Mouse (Mus musculus): ENCODE data around the gene Nfkb2. TPM values are rescaled to one million over a fixed set of nuclear protein-coding genes. Genes with fewer than 3 reads are reported as not detected.

The Nfkb2 gene
- total and polyA plus RNA-seq, 3 experiments: 27.2 to 43.0 TPM; not detected in 1

DNA sequence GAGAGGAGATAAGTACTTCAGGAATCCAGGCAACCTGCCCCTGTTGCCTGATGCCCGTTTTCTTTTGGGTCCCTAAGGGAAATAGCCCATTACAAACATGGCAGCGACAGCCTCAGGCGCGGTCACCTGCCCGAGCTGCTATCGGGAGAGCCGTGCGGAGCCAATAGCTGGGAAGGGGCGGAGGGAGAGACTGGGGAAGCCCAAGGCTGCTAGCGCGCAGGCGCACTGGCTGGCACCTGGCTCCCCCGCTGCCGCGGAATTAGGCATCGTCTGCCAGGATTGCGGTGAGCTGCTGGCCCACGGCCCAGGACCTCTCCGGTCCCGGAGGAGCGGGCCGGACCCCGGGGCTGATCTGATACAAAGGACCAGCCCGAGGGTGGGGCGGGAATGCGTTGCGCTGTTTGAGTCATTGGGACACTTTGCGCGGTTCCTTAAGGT lies 52.6 kb downstream of the Nfkb2 start:
- Histone ChIP-seq H3K27ac (ENCODE audit: control insufficient read depth, low read depth, low read length) (peak overlapping the region; percentile 25), H3K27me3 (ENCODE audit: control insufficient read depth in 1 of 2, insufficient read depth in 2 of 2, low read length in 2 of 2) (no peaks in the 10 kb centered on the region), H3K9me3 (replicated peaks; ENCODE audit: insufficient read depth, low read length) (no peaks in the 10 kb centered on the region), H3K4me1 (ENCODE audit: control insufficient read depth in 1 of 2, insufficient read depth in 2 of 2, low read length in 2 of 2) (peaks cover 10 to 23% of the 10 kb centered on the region in 2 experiments), H3K79me2 (ENCODE audit: control insufficient read depth, insufficient read depth, low read length, poor library complexity) (no peaks in the 10 kb centered on the region), H3K9ac (ENCODE audit: control insufficient read depth, low read depth, low read length, poor library complexity, severe bottlenecking) (peak overlapping the region; percentile 65), H3K4me3 (ENCODE audit: control insufficient read depth in 1 of 2, insufficient read depth in 1 of 2, low read depth in 2 of 2, low read length in 2 of 2) (peak overlapping the region; percentile 45 to 78), H3K36me3 (ENCODE audit: control insufficient read depth in 1 of 2, insufficient read depth in 2 of 2, low read length in 2 of 2) (peaks cover 0 to 18% of the 10 kb centered on the region in 2 experiments; a peak in 2 of 4 replicates)
- DNase-seq (ENCODE audit: low read depth, low spot score): peak; percentile 97
- peak in 1 of 2 experiments; percentile 70; a peak in 2 of 4 replicates for TF ChIP-seq POLR2A (IDR thresholded peaks at IDR 0.05; ENCODE audit: control insufficient read depth in 1 of 2, insufficient read depth in 1 of 2, low read depth in 1 of 2, low read length in 2 of 2, poor library complexity in 1 of 2)
- TF ChIP-seq USF2 (IDR thresholded peaks at IDR 0.05; ENCODE audit: borderline replicate concordance in 1 of 2, insufficient read depth in 1 of 2, low read depth in 1 of 2, low read length in 2 of 2): peak in 1 of 2 experiments; percentile 75; a peak in 3 of 4 replicates
- TF ChIP-seq CHD1 (IDR thresholded peaks at IDR 0.05; ENCODE audit: low read depth, low read length): no peak
- TF ChIP-seq BHLHE40 (IDR thresholded peaks at IDR 0.05; ENCODE audit: borderline replicate concordance, low read depth, low read length): peak; percentile 80
- TF ChIP-seq TCF12 (IDR thresholded peaks at IDR 0.05; ENCODE audit: low read depth, low read length): peak; percentile 50; the same call in 1 of the 2 replicates
- TF ChIP-seq ELF1 (IDR thresholded peaks at IDR 0.05; ENCODE audit: low read depth, low read length): peak; percentile 72; the same call in 1 of the 2 replicates
- no peak; the same call in none of the 2 replicates for TF ChIP-seq RCOR1 (IDR thresholded peaks at IDR 0.05; ENCODE audit: low read depth, low read length)
- TF ChIP-seq NRF1 (IDR thresholded peaks at IDR 0.05; ENCODE audit: insufficient read depth, low read depth, low read length, poor library complexity, severe bottlenecking): peak; percentile 95
- TF ChIP-seq ETS1 (IDR thresholded peaks at IDR 0.05; ENCODE audit: low read depth, low read length): peak; percentile 47
- TF ChIP-seq POLR2AphosphoS2 (IDR thresholded peaks at IDR 0.05; ENCODE audit: low read length): peak; percentile 57
- 0 out of 2 replicates have a peak, but pooled peaks have one; percentile 17 for TF ChIP-seq MYC (IDR thresholded peaks at IDR 0.05; ENCODE audit: low read depth, low read length)
- peak; percentile 43; the same call in 1 of the 2 replicates for TF ChIP-seq MAZ (IDR thresholded peaks at IDR 0.05; ENCODE audit: low read depth, low read length)
- TF ChIP-seq KAT2A (conservative IDR thresholded peaks at IDR 0.05; ENCODE audit: low read depth, low read length): no peak; the same call in 1 of the 2 replicates
- TF ChIP-seq TBP (IDR thresholded peaks at IDR 0.05; ENCODE audit: low read depth, low read length): 0 out of 2 replicates have a peak, but pooled peaks have one; percentile 31
- TF ChIP-seq CHD2 (IDR thresholded peaks at IDR 0.05; ENCODE audit: low read length): peak; percentile 88
- peak; percentile 69 for TF ChIP-seq NELFE (IDR thresholded peaks at IDR 0.05; ENCODE audit: low read depth, low read length)
- no peak for TF ChIP-seq MYB (IDR thresholded peaks at IDR 0.05; ENCODE audit: low read depth, low read length)
- TF ChIP-seq GATA1 (IDR thresholded peaks at IDR 0.05; ENCODE audit: low read depth, low read length): peak; percentile 84
- TF ChIP-seq E2F4 (IDR thresholded peaks at IDR 0.05; ENCODE audit: borderline replicate concordance, low read depth, low read length): 0 out of 2 replicates have a peak, but pooled peaks have one; percentile 27
- TF ChIP-seq MXI1 (IDR thresholded peaks at IDR 0.05; ENCODE audit: low read depth, low read length): no peak; the same call in 1 of the 2 replicates
- peak; percentile 2 to 47; a peak in 2 of 4 replicates for TF ChIP-seq EP300 (IDR thresholded peaks at IDR 0.05; ENCODE audit: low read depth in 1 of 2, low read length in 2 of 2)
- peak; percentile 97 for TF ChIP-seq USF1 (IDR thresholded peaks at IDR 0.05; ENCODE audit: low read depth, low read length)
- no peak; the same call in 1 of the 2 replicates for TF ChIP-seq MEF2A (IDR thresholded peaks at IDR 0.05; ENCODE audit: extremely low read depth, insufficient replicate concordance, low read depth, low read length, poor library complexity, severe bottlenecking)
- 0 out of 2 replicates have a peak, but pooled peaks have one; percentile 32 for TF ChIP-seq ZKSCAN1 (IDR thresholded peaks at IDR 0.05; ENCODE audit: low read depth, low read length)
- no peak for TF ChIP-seq UBTF (IDR thresholded peaks at IDR 0.05; ENCODE audit: borderline replicate concordance, insufficient read depth, low read depth, low read length)
- no peak for TF ChIP-seq ZC3H11A (IDR thresholded peaks at IDR 0.05; ENCODE audit: low read depth, low read length)
- TF ChIP-seq HCFC1 (IDR thresholded peaks at IDR 0.05; ENCODE audit: low read depth, low read length): peak; percentile 99
- peak; percentile 87 for TF ChIP-seq SIN3A (IDR thresholded peaks at IDR 0.05; ENCODE audit: low read length)
- no peak for TF ChIP-seq SMC3 (IDR thresholded peaks at IDR 0.05; ENCODE audit: low read depth, low read length)

All from MEL (cell line).